Mouse (Mus musculus) granulocyte monocyte progenitor cell, adult 5-6 weeks (primary cell): ENCODE data around the gene Akap3. TPM values are rescaled to one million over a fixed set of nuclear protein-coding genes. Genes with fewer than 3 reads are reported as not detected.

ENCODE experiments used
- ATAC-seq: replicated peaks from 2 replicates; pipeline ENCODE4 v1.8.0; 2016; ENCODE audit warnings: mild to moderate bottlenecking, moderate TSS enrichment, inconsistent platforms; ENCODE audit not compliant: poor library complexity, severe bottlenecking
- total RNA-seq, 2 experiments: library from RNA; stranded (forward) in 1 of 2; stranded (reverse) in 1 of 2; fragments of 200-712, 200-1000 nt in 1 of 2; fragments of >200 nt in 1 of 2; fragmentation: Nextera tagmentation in 1 of 2; gene quantifications; 2 replicates each; pipeline ENCODE4 v1.2.3; 2014 to 2017

Gene Akap3
- not detected in 2 replicates for total RNA-seq (2014; fragmentation: Nextera tagmentation)
- not detected in 2 replicates for total RNA-seq (2017)

DNA sequence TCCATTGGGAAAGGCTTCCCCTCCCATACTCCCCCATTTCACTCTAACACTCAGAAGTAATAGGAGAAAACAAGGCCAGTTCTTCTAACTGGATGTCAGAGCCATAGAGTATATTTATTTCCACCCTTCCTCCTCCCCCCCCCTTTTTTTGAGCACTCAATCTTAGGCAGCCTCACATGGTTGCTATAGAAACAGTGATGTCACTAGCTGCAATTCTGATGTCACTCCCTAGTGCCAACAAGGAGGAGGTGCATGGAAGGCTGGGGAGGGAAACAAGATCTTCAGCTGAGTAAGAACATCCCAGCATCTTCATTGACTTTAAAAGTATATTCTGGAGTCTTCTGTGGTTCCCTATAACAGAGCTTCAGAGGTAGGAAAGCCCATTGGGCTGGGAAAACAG is at the start of gene Akap3:
TSS of gene Akap3 (plus strand) at position 218 of the 400 bp plus-strand sequence.
- ATAC-seq, result no peak

GRCm38 (mm10) chr6:126806783-126807182 is 46.1 kb upstream of the Akap3 start:
- ATAC-seq, result 0 out of 2 replicates have a peak, but pooled peaks have one; percentile 44

GRCm38 (mm10) chr6:126808134-126808533 is 44.8 kb upstream of the Akap3 start:
- ATAC-seq, result 0 out of 2 replicates have a peak, but pooled peaks have one; percentile 25

DNA sequence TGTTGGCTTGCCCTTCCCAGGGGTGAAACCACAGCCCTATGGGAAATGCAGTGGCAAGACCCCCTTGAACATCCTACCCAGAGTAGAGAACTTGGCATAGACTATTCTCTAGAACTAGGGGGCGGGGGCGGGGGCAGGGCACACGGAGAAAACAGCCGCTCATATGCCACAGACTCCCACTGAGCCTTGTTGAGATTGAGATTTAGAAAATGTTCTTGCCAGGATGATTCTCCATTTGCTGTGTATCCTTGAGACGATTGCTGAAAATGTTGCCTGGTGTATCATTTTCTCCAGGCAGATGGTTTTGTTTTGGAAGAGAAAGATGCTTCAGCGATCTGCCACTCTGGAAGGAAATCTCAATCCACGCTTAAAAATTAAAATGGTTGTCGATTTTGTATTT is 44.3 kb upstream of the Akap3 start:
- ATAC-seq, result no peak

DNA sequence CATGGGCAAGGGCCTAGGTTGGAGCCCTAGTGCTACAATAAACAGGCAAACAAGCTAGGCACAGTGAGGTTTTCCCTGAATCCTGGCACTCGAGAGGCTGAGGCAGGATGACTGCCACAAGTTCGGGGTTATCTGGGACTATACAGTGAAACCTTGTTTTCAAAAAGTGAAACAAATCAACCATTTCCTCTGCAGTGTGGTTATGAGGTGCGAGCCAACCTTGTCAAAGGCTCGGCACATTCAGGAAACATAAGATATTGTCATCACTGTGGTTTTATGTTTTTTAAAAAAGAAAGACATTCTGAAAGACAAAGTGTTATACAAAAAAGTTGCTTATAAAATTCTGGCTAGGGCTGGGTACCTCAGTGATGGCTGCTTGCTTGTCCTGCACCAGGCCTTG is 41.4 kb upstream of the Akap3 start:
- no peak for ATAC-seq

- ATAC-seq, result no peak
These were observed 37.6 kb upstream of the Akap3 start for GRCm38 (mm10) chr6:126815206-126815750.

DNA sequence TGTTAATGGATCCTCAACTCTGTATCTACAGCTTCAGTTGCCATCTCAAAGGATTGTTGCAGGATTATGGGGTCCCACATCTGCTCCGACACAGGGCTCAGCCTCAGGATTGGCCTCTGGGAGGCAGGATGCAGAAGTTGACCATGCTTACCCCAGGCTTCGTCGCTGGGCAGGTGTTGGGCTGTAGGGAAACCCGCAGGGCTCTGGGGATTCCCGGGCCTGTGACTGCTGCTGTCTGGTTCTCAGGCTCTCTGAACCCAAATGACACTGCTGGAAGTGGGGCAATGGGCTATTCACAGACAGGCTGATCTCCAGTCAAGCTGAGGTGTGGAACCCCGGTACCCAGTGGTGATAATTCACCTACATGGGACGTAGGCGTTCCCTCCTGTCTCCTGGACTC is 36.6 kb upstream of the Akap3 start:
- no peak for ATAC-seq

- ATAC-seq, result no peak
These were observed 29.8 kb upstream of the Akap3 start for GRCm38 (mm10) chr6:126823087-126823486.

DNA sequence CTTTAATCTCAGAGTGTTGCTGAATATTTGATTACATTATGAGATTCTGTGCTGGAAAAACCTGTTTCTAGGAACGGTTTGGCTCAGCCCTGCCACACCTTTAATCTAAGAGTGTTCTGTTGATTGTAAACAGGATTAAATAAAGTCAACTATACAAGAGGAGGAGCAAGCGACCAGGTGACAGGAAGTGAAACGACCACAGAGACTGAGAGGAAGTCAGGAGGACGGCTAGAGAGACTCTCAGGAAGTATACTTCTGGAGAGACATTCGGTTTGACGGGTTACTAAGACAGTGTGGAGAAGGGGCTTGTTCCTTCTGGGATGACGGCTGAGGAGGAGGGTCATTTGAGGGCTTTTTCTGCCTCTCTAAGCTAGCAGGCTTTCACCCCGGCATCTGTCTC is 16.3 kb upstream of the Akap3 start:
- no peak for ATAC-seq

DNA sequence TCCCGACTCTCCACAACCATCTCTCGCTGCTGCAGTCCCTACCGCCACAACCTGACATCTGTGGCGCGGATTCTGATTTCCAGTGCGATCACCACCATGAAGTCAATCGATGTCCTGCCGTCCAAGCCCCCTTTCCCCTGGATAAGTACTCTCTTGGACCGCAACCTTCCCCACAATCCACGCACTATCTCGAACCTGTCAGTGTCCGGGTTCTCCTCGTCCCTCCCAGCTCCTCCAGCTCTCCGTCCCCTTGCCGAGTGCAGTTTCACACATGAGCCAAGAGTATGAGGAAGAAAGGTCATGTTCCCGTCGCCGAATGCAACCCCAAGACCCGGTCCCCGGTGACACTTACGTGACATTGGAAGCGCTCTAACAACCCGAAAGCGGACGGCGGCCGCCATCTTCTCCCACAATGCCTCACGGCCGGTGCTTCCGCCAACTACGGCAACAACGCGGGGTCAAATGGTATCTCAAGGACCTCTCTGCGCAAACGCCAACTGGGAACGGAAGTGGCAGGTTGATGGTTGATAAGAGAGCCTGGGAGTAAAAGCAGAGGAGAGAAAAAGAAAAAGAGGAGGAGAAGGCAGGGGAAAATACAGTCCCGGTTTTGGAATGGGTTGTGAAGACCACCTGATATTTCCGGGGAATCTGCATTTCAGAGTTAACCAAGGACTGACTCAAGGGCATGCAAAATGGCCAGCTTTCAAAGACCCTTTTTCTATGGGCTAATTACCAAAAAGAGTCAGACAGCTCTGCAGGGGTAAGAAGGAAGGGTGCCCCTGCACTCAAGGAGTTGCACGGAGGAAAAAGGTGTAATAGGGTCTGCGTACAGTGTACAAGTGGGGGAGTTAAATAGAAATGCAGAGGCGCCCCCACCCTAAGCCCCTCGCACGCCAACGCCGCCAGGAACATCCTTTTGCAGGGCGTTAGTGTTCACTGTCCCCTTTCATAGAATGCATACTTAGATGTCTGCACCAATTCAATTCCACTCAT is 3.9 kb upstream of the Akap3 start, which contains the start of gene Ndufa9:
TSS of gene Ndufa9 (minus strand) at position 425 of the 993 bp plus-strand sequence.
- peak; percentile 98 for ATAC-seq

DNA sequence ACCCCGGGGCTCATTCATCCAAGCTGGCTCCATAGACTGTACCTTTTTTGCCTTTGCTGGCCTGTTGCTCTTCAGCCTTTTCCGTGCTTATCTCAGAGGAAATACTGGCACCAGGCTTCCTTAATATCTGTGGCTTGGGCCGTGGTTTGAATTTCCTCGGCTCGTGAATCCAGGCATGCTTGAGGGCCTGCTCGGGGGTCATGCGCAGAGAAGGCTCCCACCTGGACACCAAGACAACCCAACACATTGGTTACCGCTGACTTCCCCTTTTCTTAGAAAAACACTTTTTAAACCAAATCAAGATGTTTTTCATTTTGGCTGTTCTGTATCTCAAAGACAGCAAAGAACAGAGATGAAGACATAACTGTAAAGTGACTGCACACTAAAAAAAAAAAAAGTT is 24.2 kb downstream of the Akap3 start:
- ATAC-seq, result no peak; the same call in 1 of the 2 replicates

DNA sequence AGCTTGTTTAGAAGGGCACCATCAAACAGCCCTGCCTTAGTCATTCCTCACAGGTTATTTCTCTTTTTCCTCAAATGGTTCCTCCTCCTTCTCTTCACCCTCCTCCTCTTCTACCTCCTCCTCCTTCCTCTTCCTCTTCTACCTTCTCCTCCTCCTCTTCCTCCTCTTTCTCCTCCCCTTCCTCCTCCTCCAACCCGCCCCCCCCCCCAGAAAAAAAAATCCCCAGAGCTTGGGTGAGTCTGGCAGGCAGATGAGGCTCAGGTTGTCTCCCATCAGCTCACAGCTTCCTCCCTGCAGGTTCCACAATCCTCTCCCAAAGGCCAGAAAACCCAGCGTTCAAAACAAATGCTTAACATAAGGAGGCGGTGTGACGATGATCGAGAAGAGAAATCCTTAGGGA is 54.5 kb downstream of the Akap3 start:
- no peak for ATAC-seq

GRCm38 (mm10) chr6:126907876-126908275 is 55.0 kb downstream of the Akap3 start:
- no peak for ATAC-seq

DNA sequence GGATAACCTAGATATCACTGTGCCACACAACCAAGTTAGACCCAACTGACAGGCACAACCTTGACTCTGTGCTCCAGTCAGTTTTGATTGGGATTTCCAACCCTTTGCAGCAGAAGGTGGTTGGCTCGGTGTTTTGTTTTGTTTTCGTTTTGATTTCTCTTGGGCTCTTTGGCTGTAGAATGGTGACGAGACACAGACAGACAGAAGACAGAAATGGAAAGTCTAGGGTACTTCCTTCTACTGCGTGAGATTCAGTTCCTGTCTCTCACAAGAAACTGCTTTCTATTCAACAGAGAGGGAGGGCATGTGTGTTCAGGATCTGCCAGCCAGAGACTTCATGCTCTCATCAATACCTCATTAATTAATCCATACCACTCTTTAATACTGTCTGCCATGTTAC is 57.8 kb downstream of the Akap3 start:
- peak; percentile 72 for ATAC-seq

GRCm38 (mm10) chr6:126914928-126915327 is 62.0 kb downstream of the Akap3 start:
- ATAC-seq, result no peak

DNA sequence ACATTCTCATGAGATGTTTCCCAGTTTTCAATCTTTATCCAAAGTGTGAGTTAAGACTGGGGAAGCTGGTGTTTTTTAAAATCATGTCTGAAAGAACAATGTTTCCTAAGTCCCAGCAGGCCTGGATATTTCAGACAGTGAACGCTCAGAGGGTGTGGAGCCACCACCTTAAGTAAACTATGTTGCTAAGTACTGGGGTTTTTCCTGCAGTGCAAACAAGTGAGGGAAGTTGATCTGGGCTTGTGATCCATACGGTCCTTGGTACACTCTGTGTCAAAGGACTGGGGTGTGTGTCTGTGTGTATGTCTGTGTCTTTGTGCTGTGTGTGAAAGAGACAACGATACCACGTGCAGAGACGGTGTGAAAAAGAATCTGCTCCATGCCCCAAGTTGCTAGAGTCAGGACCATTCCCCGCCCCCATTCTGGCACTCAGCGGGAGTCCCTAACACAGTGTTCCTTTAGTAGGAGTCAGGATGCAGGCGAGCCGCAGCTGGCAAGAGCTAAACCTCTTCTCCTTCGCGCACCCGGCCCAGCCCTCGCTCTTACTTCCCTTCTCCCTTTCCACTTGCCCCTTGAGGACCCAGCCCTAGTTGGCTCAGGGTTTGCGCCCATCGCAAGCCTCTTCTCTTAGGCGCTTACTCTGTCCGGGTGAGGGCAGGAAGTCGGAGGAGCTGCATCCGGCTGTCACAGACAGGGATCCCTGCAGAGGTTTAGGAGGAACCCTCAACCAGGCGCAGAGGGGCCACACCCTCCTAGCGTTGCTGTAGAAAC is 68.4 kb downstream of the Akap3 start, which contains the start of gene Dyrk4:
TSS of gene Dyrk4 (minus strand) at position 729 of the 771 bp plus-strand sequence.
- ATAC-seq, result peak; percentile 25
